Mouse (Mus musculus): ENCODE measurements around the gene Eno2.
"Not testable (repeated sequence)": the region's sequence is repeated elsewhere in the genome, so short reads cannot be mapped to it uniquely, and the experiment has no call there.

The Eno2 gene

GRCm38 (mm10) chr6:124805341-124806321 lies 36.2 kb upstream of the Eno2 start:
- in situ Hi-C loops (cut with MboI): no loop called here

DNA sequence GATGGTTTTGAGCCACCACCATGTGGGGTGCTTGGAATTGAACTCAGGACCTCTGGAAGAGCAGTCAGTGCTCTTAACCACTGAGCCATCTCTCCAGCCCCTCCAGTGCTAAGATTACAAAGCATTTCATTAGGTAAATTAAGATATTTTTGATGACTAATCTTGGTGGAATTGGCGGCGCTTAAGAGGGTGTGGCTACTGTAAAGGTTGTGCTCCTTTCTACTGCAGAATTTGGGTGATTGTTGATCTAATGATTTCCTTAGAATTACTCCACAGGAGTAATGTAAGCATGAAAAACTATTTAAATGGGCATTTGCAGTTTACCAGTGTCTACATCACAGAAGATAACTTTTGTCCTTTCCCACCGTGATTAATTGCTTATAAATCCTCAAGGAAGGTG lies 34.9 kb upstream of the Eno2 start:
- in situ Hi-C loops (cut with MboI): no loop called here

DNA sequence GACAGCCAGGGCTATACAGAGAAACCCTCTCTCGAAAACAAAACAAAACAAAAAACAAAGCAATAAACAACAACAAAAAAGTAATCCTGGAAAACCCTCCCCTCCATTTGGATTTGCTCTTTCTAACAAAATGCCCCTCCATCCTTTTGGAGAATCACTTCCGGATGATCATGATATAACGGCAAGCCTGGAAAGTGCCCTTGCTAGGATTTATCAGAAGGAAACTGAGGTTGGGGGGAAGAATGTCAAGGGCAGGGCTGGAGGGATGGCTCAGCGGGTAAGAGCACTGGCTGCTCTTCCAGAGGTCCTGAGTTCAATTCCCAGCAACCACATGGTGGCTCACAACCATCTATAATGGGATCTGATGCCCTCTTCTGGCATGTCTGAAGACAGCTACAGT lies 34.2 kb upstream of the Eno2 start:
- in situ Hi-C loops (cut with MboI): not testable (repeated sequence)

DNA sequence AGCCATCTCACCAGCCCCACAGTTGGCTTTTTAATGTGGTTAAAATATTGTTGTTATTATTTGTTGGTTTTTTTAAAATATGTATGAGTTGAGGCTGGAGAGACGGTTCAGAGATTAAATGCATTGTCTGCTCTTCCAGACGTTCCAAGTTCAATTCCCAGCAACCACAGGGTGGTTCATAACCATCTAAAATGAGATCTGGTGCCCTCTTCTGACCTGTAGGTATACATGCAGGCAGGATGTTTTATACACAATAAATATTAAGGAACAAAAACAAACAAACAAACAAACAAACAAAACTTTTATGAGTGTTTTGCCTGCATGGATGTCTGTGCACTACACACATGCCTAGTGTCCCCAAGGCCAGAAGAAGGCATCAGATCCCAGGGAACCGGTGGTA lies 33.6 kb upstream of the Eno2 start:
- in situ Hi-C loops (cut with MboI): no loop called here

DNA sequence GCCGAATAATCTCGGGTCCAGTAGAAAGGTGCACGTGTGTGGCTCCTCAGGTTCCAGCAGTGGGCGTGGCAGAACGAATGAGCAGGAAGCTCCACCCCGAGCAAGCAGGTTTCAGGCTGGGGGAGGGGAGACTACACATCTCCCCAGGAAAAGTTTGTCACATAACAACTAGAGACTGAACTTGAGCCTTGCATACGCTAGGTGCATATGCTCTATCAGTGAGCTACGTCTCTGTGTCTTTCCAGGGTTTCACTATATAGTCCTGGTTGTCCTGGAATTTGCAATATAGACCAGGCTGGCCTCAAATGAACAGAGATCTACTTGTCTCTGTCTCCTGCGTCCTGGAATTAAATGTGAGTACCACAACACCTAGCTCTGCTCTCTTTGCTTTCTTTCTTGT lies 32.9 kb upstream of the Eno2 start:
- in situ Hi-C loops (cut with MboI): not testable (repeated sequence)

DNA sequence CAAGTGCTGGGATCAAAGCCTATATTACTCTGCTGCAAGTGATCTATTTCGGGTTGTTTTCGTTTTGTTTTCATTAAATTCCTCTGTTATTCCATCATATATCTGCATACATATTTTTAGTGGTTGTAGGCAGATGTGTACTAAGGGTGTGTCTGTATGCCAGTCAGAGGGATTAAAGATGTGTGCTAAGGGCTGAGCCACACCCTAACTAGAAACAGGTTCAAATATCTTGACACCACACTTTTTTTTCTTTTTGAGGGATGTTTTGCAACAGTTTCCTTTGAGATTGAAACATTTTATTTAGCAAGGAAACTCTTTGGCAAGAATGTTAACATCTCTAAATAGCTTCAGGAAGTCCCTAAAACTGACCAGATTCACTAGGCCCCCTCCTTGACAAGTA lies 26.7 kb upstream of the Eno2 start:
- in situ Hi-C loops (cut with MboI): no loop called here

GRCm38 (mm10) chr6:124795781-124796180 lies 26.3 kb upstream of the Eno2 start:
- in situ Hi-C loops (cut with MboI): no loop called here

DNA sequence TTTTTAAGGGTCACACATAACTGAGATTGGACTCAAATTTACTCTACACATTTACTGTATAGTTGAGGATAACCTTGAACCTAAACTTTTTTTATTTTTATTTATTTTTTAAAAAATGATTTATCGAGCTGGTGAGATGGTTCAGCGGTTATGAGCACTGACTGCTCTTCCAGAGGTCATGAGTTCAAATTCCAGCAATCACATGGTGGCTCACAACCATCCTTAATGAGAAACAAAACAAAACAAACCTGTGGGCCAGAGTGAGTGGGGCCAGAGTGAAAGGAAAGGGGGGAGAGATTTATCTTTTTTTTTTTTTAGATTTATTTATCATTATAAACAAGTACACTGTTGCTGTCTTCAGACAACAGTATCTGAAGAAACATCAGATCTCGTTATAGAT lies 22.4 kb upstream of the Eno2 start:
- in situ Hi-C loops (cut with MboI): no loop called here

DNA sequence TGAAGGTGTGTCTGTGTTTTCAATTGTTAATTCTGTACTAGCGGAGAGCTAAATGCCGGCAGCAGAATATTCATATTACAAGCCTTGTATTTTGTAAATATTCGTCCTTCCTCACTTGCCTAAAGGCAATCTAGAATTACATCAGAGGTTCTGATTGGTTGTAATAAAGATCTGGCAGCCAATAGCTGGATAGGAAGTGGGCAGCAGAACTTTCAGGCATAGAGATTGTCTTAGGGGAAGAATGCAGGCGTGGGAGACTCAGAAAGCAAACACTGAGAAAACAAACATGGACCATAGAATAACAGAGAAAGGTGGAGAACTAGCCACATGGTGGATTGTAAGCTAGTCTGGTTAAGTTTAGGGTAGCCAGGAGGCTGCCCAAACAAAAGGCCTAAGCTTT lies 20.6 kb upstream of the Eno2 start:
- in situ Hi-C loops (cut with MboI): no loop called here

GRCm38 (mm10) chr6:124789519-124789918 lies 20.0 kb upstream of the Eno2 start:
- in situ Hi-C loops (cut with MboI): no loop called here

- in situ Hi-C loops (cut with MboI): no loop called here
Observed at GRCm38 (mm10) chr6:124787722-124788121, 18.2 kb upstream of the Eno2 start.

GRCm38 (mm10) chr6:124786756-124787420 lies 17.4 kb upstream of the Eno2 start:
- in situ Hi-C loops (cut with MboI): no loop called here

GRCm38 (mm10) chr6:124782436-124782835 lies 13.0 kb upstream of the Eno2 start:
- in situ Hi-C loops (cut with MboI): no loop called here

DNA sequence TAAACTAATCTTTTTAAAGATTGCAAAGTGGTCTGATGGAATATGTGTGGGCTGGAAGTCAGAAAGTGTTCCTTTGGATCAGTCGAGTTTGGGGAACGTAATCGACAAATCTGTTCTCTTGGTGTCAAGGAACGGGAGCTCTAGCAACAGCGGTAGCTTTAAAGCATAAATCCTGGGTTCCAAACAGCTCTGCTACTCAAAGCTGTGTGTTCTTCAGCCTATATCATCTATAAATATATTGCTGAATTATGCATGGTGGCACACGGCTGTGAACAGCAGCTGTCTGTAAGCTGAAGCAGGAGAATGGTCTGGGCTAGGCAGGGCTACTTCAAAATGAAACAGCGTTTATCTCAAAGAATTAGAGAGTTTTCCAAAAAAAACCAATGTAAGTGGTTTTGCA lies 11.4 kb upstream of the Eno2 start:
- in situ Hi-C loops (cut with MboI): no loop called here

DNA sequence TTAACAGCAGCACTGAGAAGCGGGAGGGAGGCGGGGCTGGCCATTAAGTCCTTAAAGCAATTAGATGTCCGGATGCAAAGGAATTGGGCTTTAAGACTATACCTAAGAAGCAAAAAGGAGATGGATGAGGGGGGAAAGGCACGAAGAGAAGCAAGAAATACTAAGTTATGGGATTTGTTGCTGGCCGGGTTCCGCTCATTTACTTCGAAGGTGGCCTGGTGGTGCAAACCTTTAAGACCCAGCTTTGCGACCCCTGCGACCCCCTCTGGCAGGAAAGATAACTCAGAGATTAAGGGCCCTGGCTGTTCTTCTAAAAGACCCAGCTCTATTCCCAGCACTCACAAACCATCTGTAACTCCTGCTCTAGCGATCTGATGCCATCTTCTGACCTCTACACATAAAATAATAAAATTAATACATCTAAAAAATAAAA lies 10.5 kb upstream of the Eno2 start:
- in situ Hi-C loops (cut with MboI): no loop called here

- in situ Hi-C loops (cut with MboI): no loop called here
Observed at GRCm38 (mm10) chr6:124779222-124779983, 9.9 kb upstream of the Eno2 start, which contains the start of gene Lrrc23. TSS of gene Lrrc23 (minus strand) at chr6:124779727.

GRCm38 (mm10) chr6:124770511-124770910 lies 1.0 kb upstream of the Eno2 start:
- in situ Hi-C loops (cut with MboI): no loop called here

- in situ Hi-C loops (cut with MboI): no loop called here
Observed at GRCm38 (mm10) chr6:124770013-124770412, 540 bp upstream of the Eno2 start.

DNA sequence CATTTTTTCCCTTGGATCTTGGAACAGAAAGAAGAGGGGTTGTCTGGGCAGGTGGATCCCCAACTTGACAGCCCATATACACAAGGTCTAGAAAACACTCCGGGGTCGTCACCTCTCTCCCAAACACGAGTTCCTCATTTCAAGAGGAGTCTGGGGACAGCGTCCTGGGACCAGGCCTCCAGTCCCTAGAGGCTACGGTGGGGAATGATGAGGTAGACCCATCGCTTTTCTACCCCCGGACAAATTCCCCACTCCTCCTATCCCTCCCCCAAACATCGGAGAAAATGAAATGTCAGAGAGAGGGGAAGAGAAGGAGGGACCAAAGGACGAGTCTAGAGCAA lies 799 bp downstream of the Eno2 start:
- in situ Hi-C loops (cut with MboI): no loop called here

GRCm38 (mm10) chr6:124767920-124768703 lies 1.4 kb downstream of the Eno2 start:
- in situ Hi-C loops (cut with MboI): no loop called here

GRCm38 (mm10) chr6:124767536-124767919 lies 1.9 kb downstream of the Eno2 start:
- in situ Hi-C loops (cut with MboI): no loop called here

DNA sequence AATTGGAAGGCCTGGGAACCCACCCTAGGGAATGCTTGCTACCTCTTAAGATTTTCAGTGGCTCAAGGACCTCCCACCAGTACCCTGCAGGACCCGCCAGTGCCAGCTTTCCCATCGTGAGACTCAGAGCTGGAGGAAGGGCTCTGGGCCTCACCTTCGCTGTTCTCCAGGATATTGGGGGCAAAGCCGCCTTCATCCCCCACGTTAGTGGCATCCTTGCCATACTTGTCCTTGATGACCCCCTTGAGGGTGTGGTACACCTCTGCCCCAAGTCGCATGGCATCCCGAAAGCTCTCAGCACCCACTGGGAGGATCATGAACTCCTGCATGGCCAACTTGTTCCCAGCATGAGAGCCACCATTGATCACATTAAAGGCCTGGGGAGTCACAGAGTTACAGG lies 3.5 kb downstream of the Eno2 start:
- in situ Hi-C loops (cut with MboI): no loop called here
